Mouse (Mus musculus): ENCODE data around the gene Ak7. TPM values are rescaled to one million over a fixed set of nuclear protein-coding genes. Genes with fewer than 3 reads are reported as not detected.

Gene Ak7
- 6.2 TPM for polyA plus RNA-seq (2014; fragmentation: Illumina TruSeq; extraction: RNeasy Lipid Tissue Mini Kit (QIAGEN cat#74804); ENCODE audit: low read depth, low replicate concordance)

DNA sequence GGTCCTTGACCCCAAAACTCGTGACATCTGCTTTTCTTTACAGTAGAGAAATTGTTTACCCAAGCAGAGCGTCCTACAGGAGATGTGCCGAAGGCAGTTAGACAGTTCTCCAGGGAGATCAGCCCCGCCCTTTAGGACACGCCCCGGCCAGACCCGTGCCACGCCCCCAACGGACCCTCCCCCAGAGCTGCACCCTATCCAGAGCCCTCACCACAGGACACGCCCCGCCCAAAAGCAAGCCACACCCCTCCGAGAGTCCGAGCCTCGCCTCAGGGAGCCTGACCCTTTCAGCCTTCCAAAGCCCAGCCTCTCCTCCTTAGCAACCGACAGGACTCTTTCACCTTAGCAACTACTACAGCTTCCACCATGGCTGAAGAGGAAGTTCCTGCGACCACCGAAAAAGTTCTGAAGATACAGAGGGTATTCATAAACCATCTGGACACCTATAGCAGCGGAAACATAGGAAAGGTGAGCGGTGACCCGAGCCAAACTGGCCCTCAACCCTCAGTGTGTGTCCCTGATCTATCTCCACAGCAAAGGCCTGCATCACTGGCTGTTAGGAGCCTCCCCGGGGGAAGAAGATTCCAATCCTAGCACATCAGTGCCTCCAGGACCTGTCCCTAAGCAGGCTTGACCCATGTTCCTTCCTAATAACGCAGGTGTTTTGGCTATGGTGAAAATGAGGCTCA, at the start of gene Ak7:
TSS of gene Ak7 (plus strand) at position 178 of the 689 bp plus-strand sequence.

DNA sequence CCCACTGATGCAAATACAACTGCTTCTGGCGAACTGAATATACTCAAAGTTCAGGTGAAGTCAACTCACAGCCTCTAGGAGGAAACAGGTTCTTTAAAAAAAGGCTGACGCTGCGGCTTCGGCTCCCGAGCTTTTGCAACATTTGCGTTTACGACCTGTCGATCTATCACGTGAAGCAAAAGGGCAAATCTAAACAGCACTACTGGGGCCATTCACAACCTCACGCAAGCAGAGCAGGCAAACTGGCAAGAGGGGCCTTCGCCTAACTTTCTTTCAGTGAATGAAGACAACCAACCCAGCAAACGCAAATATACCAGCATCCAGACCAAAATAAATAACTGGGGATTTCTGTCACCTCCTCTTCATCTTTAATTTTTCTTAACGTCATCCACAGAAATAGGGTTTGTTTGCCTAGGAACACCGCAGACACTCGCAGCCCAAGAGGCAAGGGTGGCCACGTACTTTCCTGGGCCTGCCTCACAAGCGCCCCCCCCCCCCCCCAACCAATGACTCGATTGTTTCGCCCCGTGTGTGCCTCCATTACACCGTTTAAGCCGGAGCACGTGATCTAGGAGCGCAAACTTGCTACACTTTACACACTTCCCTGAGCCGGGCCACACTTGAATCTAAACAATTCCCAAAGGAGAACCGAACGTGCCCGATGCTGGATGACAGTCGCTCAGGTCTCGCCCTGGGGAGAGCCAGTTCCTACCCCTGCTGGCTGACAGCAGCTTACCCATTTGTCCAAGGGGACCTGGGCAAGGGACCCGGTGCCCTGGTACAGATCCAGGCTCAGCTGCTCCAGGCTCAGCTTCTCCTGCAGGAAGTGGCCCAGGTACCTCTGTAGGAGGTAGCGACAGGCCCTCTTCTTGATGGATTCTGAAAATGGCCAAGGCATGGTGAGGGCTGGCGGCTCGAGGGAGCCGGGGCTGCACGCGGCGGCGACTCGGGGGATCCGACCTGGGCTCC, 21.6 kb upstream of the Ak7 start, which contains the start of gene Gskip:
TSS of gene Gskip (plus strand) at position 897 of the 969 bp plus-strand sequence.

DNA sequence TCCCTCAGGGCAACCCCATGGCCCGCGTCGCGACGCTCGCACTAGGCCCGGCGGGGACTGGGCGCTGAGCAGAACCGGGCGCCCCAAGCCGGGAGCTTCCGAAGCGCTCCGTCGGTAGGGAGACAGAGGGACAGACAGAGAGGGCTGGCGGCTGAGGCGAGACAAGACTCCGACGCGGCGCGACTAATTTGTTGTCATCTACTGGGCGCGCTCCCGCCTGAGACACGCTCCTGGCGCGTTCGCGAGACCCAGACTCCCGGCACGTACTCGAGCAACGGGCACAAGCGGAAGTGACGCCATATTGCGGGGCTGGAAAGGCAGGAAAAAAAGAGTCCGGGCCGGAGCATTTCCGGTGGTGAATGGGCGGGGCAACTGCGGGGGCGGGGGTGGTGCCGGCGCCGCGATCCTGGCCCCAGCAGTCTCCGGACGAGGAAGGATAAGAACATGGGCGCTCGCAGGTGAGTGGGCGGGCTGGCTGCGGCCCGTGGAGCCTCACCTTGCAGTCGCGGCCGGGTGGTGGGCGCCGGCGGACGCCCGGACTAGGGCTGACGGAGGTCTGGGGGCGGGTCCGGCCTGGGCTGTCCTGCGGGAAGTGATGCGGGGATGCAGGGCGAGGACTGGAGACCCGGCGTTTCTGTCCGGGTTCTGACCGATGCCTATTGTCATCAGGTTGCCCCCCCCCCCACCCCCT, 20.6 kb upstream of the Ak7 start, which contains the start of gene Atg2b:
TSS of gene Atg2b (minus strand) at position 211 of the 691 bp plus-strand sequence.

DNA sequence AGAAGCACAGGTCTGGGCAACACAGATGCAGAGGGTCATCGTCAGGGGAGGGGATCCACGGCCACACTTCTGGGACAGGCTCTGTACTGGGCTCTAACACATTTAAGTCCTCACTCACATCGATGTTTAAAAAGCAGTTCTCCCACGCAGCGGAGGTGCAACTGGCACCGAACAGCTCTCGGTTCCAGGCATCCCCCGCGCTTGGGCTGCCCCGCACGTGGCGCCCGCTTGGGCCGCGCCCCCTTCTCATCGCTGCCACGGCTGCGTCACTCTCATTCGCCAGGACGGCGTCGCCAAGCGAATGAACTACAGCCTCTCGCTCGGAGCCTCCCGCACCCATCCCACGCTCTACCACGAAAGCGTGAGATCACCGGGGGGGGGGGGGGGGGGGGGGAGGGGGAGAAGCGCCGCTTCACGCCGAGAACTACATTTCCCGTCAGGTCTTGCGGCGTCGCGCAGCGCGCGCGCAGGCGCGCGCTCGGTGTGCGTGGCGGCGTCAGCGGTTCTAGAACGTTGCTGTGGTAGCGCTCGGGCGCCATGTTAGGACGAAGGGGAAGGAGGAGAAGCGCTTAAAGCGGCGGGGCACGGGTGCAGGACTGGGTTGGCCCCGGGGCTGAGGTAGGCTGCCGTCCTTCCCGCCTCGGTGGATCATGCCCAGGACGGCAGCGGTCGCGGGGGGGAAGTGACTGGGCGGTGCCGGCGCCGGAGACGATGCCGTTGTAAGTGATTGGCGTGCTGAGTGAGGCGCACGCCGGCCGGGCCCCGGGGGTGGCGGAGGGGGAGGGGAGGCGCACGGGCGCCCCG, 78.6 kb downstream of the Ak7 start, which contains the start of gene Papola:
TSS of gene Papola (plus strand) at position 499 of the 804 bp plus-strand sequence.

Other genes with a start within 250 kb of the Ak7 start
- 0.67 TPM for gene Bdkrb2, start 142.8 kb upstream of the Ak7 start, polyA plus RNA-seq (2014; fragmentation: Illumina TruSeq; extraction: RNeasy Lipid Tissue Mini Kit (QIAGEN cat#74804); ENCODE audit: low read depth, low replicate concordance)
- gene Bdkrb1, start 102.9 kb upstream of the Ak7 start, polyA plus RNA-seq (2014; fragmentation: Illumina TruSeq; extraction: RNeasy Lipid Tissue Mini Kit (QIAGEN cat#74804); ENCODE audit: low read depth, low replicate concordance), result not detected
- 15.3 TPM for gene Gskip, start 21.1 kb upstream of the Ak7 start, polyA plus RNA-seq (2014; fragmentation: Illumina TruSeq; extraction: RNeasy Lipid Tissue Mini Kit (QIAGEN cat#74804); ENCODE audit: low read depth, low replicate concordance)
- gene Atg2b, start 20.8 kb upstream of the Ak7 start, polyA plus RNA-seq (2014; fragmentation: Illumina TruSeq; extraction: RNeasy Lipid Tissue Mini Kit (QIAGEN cat#74804); ENCODE audit: low read depth, low replicate concordance), result 23.5 TPM
- 80.1 TPM for gene Papola, start 78.7 kb downstream of the Ak7 start, polyA plus RNA-seq (2014; fragmentation: Illumina TruSeq; extraction: RNeasy Lipid Tissue Mini Kit (QIAGEN cat#74804); ENCODE audit: low read depth, low replicate concordance)

Data from adipose tissue, adult 10 weeks (tissue).